In genomic region chr7:6155031-6155872, GRCm38 (mm10) we compare ENCODE assay signal across 8 mouse cellular contexts. TPM values are rescaled to one million over a fixed set of nuclear protein-coding genes. Genes with fewer than 3 reads are reported as not detected.
DNase-seq lines count a peak whose midpoint lies in the region; ATAC-seq and TF ChIP-seq lines count a peak whose summit lies in the region.

No protein-coding gene starts in this region.

- peak; percentile 77 for ATAC-seq in forebrain, embryonic 13.5 days
- ATAC-seq in lung, embryonic 14.5 days (ENCODE audit: insufficient read depth) = peak; percentile 74
- ATAC-seq in neutrophil, adult 5-6 weeks (ENCODE audit: extremely low read depth, insufficient number of reproducible peaks, low FRiP score, poor library complexity, severe bottlenecking) = peak; percentile 37

- H3K27ac ChIP-seq in forebrain, embryonic 13.5 days = peak overlapping the region; percentile 93
- H3K27ac ChIP-seq in lung, embryonic 14.5 days (ENCODE audit: low read depth) = peak overlapping the region; percentile 92

- intact Hi-C loops in heart, postnatal 10 days (cut with DNase I) = loop anchor here (2.0 kb wide), 1 partner anchor 28 kb away; no protein-coding TSS in a partner anchor

- H3K4me3 ChIP-seq in forebrain, embryonic 13.5 days = peak overlapping the region; percentile 82
- peak overlapping the region; percentile 81 for H3K4me3 ChIP-seq in lung, embryonic 14.5 days (ENCODE audit: low read depth, low read length)

- H3K9ac ChIP-seq in forebrain, embryonic 13.5 days = peak overlapping the region; percentile 94
- H3K9ac ChIP-seq in lung, embryonic 14.5 days = peak overlapping the region; percentile 95

- no peaks in the 10 kb centered on the region for H3K9me3 ChIP-seq in forebrain, embryonic 13.5 days (replicated peaks)
- no peaks in the 10 kb centered on the region for H3K9me3 ChIP-seq in lung, embryonic 14.5 days (ENCODE audit: low read depth, low read length)

- H3K4me1 ChIP-seq in forebrain, embryonic 13.5 days = peaks cover 27% of the 10 kb centered on the region
- peaks cover 4% of the 10 kb centered on the region; the same call in 1 of the 2 replicates for H3K4me1 ChIP-seq in lung, embryonic 14.5 days (ENCODE audit: insufficient read depth)

- DNase-seq in ES-CJ7 (ENCODE audit: low read depth, low spot score) = peak; percentile 84
- DNase-seq in c-Kit-positive CD71-positive TER-119-positive erythroid progenitor cells, embryonic 14.5 days (ENCODE audit: low spot score) = peak; percentile 59
- DNase-seq in heart, postnatal 10 days = peak; percentile 89 to 91
- DNase-seq in layer of hippocampus, adult 18-20 months (ENCODE audit: low spot score in 2 of 2) = peak; percentile 61 to 88
- DNase-seq in lung, embryonic 14.5 days = peak; percentile 88
- peak; percentile 89 for DNase-seq in thymus, postnatal 0 days (ENCODE audit: low spot score)

- H3K27me3 ChIP-seq in forebrain, embryonic 13.5 days = no peaks in the 10 kb centered on the region
- no peaks in the 10 kb centered on the region for H3K27me3 ChIP-seq in lung, embryonic 14.5 days (ENCODE audit: insufficient read depth, low read length)

- under 1% methylated on average over 63 of the region's 85 CpGs for WGBS in forebrain, embryonic 13.5 days
- WGBS in lung, embryonic 14.5 days = under 1% methylated on average over 81 of the region's 85 CpGs

- peak overlapping the region; percentile 94 for H3K4me2 ChIP-seq in forebrain, embryonic 13.5 days
- peak overlapping the region; percentile 67 for H3K4me2 ChIP-seq in lung, embryonic 14.5 days

- no peak for TF ChIP-seq CTCF in lung, embryonic 14.5 days (IDR thresholded peaks at IDR 0.05; ENCODE audit: low read depth)

- no peaks in the 10 kb centered on the region for H3K36me3 ChIP-seq in forebrain, embryonic 13.5 days (ENCODE audit: poor library complexity, severe bottlenecking)
- no peaks in the 10 kb centered on the region for H3K36me3 ChIP-seq in lung, embryonic 14.5 days (ENCODE audit: insufficient read depth)

RNA-seq across cellular contexts. Expression of gene Zfp787, which starts 0.5 kb away (rescaled TPM):
- 20.0 and 22.8 TPM in 2 replicates for polyA plus RNA-seq in forebrain, embryonic 13.5 days (2015; fragmentation: Nextera tagmentation; extraction: Ambion mirVana)
- 10 to 100 TPM; 44.2 to 48.6 TPM for total RNA-seq in heart, postnatal 10 days (2021)
- total RNA-seq in layer of hippocampus, adult 18-20 months (2021) = 10 to 100 TPM; 27.5 to 28.5 TPM
- 12.7 and 14.9 TPM in 2 replicates for polyA plus RNA-seq in lung, embryonic 14.5 days (2014; fragmentation: Nextera tagmentation; extraction: Ambion mirVana)
- 29.7 and 29.9 TPM in 2 replicates for total RNA-seq in neutrophil, adult 5-6 weeks (2017)
- polyA plus RNA-seq in thymus, postnatal 0 days (2015; fragmentation: Nextera tagmentation; extraction: Ambion mirVana) = 21.4 and 33.0 TPM in 2 replicates

RNA-seq across cellular contexts. Expression of gene Zfp444, which starts 16.8 kb away (rescaled TPM):
- 84.4 and 85.5 TPM in 2 replicates for polyA plus RNA-seq in forebrain, embryonic 13.5 days (2015; fragmentation: Nextera tagmentation; extraction: Ambion mirVana)
- 10 to 100 TPM; 11.8 to 13.8 TPM for total RNA-seq in heart, postnatal 10 days (2021)
- total RNA-seq in layer of hippocampus, adult 18-20 months (2021) = 10 to 100 TPM; 45.8 to 61.9 TPM
- polyA plus RNA-seq in lung, embryonic 14.5 days (2014; fragmentation: Nextera tagmentation; extraction: Ambion mirVana) = 57.3 TPM in 2 replicates
- total RNA-seq in neutrophil, adult 5-6 weeks (2017) = 22.6 and 32.4 TPM in 2 replicates
- polyA plus RNA-seq in thymus, postnatal 0 days (2015; fragmentation: Nextera tagmentation; extraction: Ambion mirVana) = 61.2 and 62.1 TPM in 2 replicates

RNA-seq across cellular contexts. Expression of gene Galp, which starts 41.6 kb away (rescaled TPM):
- not detected in 2 replicates for polyA plus RNA-seq in forebrain, embryonic 13.5 days (2015; fragmentation: Nextera tagmentation; extraction: Ambion mirVana)
- not detected for total RNA-seq in heart, postnatal 10 days (2021)
- not detected for total RNA-seq in layer of hippocampus, adult 18-20 months (2021)
- not detected in 2 replicates for polyA plus RNA-seq in lung, embryonic 14.5 days (2014; fragmentation: Nextera tagmentation; extraction: Ambion mirVana)
- not detected in 2 replicates for total RNA-seq in neutrophil, adult 5-6 weeks (2017)
- not detected in 2 replicates for polyA plus RNA-seq in thymus, postnatal 0 days (2015; fragmentation: Nextera tagmentation; extraction: Ambion mirVana)

Comparison
In these comparisons a context has a peak if more than half of its experiments do, and no peak if none do; other contexts are left out.
1. Peak in every context shown above with its lines: DNase-seq, ATAC-seq, H3K4me3 ChIP-seq and H3K27ac ChIP-seq.